Mouse (Mus musculus) cerebellum, adult 9-10 months (tissue): ENCODE data around the gene Trpm1.
"Not testable (repeated sequence)": the region's sequence is repeated elsewhere in the genome, so short reads cannot be mapped to it uniquely, and the experiment has no call there.

Source experiments
- DNase-seq: peaks from one replicate; pipeline ENCODE4 v3.0.0; 2022

The Trpm1 gene

DNA sequence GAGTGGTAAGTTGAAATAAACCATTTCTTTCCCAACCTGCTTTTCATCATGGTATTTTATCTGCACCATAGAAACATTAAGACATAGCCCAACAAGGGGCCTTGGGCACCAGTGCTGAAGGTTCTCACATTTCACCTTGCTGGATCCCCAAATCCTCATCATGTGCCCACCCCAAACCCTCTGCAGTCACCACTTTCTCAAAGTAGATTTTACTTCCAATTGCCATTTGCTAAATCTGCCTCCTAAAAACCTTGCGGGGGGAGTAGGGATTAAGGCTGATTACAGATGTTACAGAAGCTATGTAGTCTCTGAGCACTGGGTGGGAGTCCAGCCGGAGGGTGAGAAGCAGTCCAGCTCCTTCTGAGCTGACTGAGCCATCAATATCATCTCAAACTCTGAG lies at the start of gene Trpm1:
TSS of gene Trpm1 (plus strand) at position 301 of the 400 bp plus-strand sequence.
- DNase-seq: no peak

DNA sequence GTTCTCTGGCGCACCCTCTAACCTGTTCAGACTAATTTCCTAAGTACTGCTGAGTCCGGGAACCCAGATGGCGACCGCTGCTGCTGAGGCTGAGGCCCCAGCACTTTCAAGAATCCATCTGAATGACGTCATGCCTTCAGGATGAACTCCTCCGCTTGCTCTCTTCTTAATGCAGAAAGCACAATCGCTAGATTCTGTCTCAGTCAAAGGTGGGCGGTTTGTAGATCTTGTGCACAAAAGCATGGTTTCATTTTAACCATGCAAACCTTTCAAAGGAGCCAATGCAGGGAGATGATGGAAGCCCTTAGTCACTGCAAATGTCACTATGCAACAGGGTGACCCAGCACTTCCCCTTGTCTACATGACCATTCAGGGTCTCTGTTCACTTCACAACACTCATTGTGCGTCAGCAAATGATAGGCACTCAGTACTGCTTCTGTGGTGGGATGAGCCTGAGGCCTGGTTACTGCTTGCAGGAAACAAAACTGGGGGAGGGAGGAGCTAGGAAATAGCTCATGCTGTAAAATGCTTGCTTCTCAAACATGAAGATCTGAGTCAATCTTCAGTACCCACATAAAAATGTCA lies 31.4 kb upstream of the Trpm1 start:
- no peak for DNase-seq

DNA sequence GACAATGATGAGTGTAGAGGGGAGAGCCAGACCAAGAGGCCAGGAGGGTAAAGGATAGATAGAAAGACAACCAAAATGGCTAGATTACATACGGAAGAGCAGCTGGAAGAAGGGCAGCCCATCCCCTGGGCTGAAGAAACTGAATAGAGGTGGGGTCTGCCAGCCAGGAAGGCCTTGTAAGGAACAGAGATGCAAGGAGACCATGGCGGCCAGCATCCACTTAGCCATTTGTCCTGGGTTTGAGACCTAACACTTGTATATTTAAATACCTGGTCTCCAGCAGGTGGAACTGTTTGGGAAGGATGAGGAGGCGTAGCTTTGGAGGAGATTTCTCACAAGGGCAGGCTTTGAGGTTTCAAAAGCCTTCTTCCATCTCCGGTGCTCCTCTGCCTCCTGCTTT lies 29.9 kb upstream of the Trpm1 start:
- no peak for DNase-seq

DNA sequence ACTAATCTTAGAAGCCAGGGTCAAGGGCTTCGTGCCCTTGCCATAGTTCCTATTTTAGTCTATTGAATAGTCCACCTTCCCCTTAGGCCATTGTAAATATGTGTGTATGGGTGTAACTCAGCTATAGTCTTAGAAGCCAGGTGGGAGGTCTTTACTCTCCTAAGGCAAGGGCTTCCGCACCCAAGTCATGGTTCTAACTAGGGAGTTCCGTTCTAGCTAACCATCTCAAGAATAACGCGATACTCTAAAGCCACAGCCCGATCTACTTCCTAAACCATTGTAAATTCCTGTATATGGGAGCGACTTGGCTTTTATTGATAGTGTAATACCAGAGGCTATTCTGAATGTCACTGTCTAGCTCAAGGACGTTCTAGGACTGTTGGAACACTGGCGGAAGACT lies 27.6 kb upstream of the Trpm1 start:
- not testable (repeated sequence) for DNase-seq

DNA sequence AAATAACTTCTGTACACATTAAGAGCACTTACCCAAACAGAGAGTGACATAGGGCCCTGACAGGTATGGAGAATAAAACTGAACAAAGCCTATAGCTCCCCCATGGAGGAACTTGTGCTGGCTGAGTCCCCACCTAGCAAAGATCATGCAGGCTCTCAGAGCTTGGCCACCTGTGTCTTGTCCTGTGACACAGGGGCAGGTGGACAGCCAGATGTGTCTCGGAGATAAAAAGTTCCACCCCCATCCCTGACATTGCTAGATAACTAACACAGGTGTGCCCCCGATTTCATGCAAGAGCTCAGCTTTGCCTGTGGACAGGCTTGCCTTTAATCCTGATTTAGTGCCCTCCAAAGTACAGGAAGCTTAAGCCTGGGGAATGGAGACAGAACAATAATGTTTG lies 13.8 kb upstream of the Trpm1 start:
- DNase-seq: no peak

DNA sequence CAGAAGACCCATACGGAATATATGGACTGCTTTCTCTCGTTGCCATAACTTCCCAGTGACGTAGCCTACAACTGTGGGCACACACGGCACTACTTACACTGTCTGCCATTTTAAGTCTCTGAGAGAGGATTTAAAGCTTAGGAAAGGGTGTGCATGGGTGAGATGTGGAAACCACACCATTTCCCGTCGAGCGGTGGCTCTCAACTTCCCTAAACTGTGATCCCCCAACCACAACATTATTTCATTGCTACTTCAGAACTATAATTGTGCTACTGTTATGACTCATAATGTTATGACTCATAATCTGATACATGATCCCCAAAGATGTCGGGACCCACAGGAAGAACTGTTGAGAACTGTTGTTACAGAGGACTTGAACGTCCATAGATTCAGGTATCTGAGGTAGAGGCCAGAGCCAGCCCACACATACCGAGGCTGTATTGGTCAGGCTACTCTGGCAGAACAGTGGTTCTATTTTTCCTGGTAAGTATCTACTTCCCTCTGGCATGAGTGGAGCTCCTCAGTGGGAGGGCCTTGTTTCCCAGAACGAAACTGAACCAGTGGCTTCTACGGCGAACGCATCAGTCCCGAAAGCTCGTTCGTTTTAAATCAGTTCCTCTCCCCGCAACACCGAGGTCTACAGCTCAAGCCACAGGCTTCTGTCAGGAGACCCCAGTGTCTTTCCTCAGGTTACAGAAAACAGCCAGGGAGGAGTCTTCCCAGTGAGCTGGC lies 12.2 kb upstream of the Trpm1 start:
- DNase-seq: no peak

DNA sequence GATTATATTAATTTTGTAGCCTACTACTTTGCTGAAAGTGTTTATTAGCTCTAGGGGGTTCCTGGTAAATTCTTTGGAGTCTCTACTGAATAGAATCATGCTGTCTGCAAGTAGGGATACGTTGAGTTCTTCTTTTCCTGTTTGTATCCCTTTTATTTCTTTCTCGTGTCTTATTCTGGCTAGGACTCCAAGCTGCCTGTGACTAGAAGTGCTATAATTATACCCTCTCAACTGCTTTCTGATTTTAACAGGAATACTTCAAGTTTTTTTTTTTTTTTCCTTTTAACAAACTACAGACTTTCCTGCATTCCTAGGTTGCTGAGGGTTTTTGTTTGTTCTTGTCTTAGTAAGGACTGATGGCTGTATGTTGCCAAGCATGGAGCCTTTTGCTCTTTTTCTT lies 4.3 kb upstream of the Trpm1 start:
- no peak for DNase-seq

DNA sequence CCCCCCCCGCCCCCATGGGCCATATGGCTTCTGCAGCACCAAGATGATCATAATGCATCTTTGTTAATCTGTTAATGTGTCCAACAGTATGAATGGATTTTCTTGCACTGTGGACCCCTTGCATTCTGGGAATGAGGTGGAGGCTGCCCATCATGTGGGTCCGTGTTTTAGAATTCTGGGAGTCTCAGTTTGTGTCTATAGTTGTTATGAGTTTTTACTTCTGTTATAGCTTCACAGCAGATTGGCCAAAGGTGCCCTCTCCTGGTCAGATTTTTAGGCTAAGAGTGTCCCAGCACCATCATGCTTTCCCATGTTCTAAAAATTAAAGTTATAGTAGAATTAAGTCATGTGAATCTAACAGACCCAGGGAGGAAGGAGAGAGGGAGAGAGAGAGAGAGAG lies 3.9 kb upstream of the Trpm1 start:
- no peak for DNase-seq

DNA sequence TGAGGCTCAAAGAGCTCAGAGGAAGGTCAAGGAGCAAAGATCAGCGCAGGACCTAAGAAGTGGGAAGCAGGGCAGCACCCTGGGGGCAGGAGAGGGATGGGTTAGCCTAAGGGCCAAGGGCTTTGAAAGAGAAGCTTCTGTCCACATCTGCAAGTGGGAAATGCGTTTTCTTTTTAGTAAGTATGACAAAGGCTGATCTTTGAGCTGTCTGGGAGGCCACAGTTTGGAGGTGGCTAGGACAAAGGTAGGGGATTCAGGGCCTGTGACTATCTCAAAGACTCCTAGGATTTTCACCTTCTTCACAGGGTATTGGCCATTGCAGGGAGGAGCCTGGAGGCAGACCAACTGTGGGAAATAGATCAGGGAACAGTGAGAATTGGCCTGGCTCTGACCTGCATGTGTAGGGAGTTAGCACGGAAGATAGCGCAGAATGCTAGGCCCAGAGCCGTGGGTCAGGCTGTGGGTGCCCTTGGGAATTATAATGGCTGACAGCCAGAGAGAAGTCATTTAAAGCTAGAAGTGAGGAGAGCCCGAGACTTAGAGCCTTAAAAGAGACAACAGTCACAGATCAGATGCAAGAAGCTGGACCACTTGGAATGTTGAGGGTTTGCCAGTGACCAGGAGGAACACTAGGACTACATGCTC lies 3.1 kb upstream of the Trpm1 start:
- DNase-seq: no peak

DNA sequence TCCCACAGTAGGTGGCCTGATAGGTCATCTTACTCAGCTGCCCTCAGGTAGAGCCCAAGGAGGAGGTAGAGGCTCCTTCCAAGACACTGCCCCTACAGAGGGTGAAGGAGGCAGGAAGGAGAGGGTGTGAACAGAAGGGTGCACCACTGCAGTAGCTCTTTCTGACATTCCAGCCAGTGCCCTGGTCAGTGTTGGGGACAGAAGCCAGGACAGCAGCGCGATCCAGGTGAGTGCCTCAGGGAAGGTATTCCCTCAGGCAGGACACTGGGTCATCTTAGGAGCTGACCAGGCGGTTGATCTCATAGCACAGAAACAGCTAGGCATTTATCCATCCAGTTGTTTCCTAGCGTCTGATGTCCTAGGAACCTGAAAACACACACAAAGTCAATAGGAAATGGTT lies 1.6 kb downstream of the Trpm1 start:
- no peak for DNase-seq

DNA sequence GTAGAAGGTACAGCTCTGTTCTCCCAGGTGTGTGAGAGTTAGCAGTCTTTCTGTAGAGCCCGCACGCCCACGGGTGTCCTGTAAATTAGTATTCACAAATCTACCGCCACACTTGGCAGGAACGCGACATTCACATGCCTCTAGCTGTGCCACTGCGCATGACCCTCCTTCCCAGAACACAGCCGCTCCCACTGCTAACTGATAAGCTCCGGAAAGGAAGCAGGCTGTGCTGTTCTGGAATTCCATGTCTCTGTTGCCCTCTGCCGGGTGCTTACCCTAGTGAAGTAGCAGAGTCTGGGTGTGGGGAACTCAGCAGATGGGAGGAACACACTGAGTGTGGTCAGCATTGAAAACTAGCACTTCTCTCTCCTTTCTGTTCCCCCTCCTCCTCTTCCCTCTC lies 2.1 kb downstream of the Trpm1 start:
- DNase-seq: peak; percentile 91

DNA sequence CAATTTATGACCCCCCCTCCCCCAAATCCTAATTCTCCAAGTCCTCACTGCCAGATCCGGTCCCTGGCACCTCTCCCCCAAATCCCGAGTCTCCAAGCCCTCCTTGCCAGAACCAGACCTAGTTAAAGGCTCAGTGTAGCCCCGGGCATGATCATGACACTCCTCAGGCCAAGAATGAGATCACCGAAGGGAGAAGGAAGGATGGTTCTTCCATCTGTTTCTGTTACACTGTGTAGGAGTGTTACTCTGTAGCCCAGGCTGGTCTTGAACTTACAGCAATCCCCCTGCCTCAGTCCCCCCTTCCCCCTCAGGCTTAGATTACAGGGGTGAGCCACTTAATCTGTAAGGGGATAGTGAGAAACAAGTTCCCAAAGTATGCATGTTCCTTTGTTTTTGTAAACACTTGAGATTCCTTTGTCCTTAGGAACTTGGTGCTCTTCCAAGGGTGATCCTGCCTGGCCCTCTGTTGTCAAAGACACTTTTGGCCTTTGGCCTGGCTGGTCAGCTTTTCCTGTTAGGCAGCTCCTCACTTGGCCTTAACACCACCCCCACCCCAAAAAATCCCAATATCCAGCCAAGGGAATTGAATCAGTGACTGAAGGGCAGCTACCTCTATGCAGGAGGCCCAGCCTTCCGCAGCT lies 2.8 kb downstream of the Trpm1 start:
- peak; percentile 71 for DNase-seq

DNA sequence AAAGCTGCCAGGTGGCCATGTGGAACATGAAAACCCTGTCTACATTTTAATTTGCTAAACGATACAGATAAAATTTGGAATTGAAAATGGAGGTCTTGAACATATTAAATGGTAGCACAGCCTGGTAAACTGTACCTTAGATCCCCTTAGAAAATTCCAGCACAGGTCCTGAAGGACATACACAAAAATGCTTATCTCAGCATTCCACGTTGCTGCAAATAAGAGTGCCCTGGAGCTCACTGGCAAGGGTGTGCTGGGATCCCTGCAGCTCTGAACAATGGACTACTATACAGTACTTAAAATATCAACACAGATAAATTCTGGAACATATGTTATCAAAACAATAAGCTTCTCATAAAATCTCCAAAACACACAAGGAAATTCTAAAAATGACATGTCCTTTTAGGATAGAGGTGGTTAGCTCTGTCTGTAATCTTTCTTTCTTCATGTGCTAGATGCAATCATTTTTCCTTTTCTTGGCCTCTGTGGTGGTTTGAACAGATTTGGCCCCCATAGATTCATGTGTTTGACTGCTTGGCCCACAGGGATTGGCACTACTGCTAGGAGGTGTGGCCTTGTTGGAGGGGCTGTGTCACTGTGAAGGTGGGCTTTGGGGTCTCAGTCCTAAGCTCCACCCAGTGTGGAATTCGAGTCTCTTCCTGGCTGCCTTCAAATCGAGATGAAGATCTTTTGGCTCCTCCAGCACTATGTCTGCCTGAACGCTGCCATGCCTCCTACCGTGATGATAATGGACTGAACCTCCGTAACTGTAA lies 3.5 kb downstream of the Trpm1 start:
- DNase-seq: no peak

DNA sequence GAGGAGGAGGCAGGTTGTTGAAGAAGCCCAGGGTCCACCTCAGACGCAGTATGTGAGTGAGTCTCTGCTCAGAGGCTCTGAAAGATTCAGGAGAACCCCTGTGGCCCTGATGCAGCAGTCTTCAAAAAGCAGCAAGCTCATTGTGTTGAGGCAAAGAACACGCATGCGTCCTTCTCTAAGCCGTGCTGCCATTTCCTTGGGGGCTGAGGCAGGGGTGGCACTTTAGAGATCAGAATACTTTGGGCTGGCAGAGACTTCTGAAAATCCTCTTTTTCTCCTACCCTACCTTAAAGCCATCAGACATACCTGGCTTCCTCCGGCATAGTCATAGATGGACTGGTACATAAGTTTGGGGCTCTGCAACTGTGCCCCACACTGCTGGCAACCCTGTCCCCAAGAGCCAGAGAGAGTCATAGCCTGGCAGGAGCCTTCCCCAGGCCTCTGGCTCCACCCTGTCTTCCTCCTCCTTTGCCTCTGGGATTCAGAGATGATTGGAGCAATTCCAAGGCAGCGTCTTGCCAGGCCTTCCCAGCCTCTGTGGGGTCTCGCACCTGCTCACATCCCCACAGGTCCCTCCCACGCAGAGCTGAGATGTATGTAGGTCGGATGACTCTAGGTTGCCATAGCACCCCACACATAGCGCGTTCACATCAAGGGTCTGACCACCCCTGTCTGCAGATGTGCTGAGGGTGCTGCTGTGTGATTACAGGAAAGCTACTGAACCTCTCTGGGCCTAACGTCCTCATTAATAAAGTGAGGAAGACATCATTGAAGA lies 4.8 kb downstream of the Trpm1 start:
- DNase-seq: no peak

DNA sequence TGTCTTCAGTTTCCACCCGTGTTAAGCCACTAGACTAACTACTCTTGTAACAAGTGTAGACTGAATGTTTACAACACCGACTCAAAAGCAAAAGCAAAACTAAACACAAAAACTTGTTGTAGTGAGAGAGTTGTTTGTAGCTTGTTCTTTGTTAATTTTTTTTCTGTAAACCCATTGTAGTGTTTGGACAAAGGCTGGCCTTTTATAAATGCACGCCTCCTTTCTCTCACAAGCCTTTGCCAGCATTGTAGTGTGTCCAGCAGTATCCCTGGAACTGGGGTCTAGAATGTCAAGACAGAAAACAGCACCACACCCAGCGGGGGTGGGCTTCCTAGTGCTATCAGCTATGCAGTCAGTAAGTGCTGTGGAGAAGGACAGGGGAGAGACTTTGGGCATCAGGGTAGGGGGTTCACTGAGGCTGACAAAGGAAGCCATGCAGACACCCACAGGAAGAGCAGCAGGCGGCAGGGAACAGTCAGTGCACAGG lies 5.5 kb downstream of the Trpm1 start:
- no peak for DNase-seq

DNA sequence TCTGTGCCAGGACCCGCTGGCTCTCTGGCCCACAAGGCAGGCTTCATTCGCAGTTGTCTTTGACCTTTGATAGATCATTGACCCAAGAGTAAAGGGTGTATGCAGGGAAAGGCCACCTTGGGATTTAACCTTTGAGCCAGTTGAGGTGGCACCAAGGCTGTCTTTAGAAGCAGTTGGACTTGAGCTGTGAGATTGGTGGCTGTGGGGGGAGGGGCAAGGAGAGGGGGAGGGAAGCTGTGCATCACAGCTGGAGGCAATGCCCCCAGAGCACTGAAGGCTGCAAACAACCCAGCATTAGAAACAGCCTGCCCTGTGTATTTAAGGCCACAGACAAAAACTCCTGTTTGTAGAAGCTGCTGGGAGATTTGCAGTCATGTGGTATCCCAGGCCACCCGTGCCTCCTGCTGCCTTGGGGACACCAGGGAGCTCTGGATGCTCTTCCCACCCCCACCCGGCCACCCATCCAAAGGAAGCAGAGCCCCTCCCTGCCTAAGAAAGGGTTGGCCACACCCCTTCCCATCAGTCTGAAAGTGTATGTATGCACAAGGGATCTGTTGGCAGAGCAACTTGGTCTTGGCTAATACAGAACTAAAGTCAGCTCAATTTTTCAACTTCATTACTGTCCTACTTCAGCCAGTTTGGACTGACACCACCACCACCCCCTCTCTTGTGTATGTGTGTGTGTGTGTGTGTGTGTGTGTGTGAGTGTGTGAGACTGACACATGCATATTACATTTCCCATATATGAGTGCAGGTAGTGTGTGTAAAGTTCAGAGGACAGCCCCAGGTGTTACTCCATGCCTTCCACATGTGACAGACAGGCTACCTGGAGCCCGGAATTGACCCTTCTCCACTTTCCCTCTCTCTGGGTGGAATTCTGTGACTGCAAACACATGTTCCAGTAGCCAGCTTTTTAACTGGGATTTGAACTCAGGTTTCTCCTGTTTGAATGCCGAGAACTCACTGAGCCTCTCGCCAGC lies 6.3 kb downstream of the Trpm1 start:
- no peak for DNase-seq

DNA sequence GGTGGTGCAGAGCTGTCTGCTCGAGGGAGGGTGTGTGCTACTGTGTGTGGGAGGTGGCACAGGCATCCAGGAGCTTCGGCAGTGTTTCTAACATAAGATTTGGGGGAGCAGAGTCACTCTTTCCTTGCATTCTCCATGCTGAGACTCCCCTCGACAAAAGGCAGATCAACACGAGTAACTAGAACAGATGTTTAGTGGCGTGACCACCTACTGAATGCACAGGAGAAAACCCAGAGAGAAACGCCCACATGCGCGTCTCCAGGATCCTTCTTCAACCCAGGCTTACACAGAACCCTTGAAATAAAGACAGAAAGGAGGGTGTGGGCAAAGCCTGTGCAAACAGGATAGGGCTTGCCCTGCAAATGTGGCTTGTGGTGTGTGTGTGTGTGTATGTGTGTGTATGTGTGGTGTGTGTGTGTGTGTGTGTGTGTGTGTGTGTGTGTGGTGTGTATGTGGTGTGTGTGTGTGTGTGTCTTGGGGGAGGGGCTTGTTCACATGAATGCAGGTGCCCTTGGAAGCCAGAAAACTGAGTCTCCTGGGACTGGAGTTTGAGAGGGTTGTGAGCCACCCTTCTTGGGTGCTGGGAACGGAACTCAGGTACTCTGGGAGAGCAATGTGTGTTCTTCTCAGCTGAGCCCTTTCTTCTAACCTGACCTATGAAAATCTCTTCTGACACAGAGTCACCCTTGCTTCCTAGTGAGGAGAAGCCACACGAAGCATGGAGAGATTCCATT lies 7.3 kb downstream of the Trpm1 start:
- no peak for DNase-seq

DNA sequence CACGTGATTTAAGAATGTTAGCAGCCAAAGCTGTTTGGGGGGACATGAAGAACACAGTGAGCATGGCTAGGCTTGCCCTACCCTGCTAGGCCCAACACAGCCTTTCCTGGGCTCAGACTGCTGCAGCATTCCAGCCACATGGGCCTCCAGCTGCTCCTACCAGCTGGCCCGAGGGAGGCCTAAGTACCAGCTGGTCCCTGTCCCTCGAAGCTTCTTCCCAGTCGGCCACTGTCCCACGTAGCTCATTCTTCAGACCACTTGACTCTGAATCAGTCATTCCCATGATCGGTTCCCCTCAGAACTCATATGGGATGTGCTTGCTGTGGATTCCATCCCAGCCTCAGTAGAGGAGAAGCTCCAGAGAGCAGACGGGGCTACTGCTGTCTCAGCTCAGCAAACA lies 8.4 kb downstream of the Trpm1 start:
- no peak for DNase-seq

DNA sequence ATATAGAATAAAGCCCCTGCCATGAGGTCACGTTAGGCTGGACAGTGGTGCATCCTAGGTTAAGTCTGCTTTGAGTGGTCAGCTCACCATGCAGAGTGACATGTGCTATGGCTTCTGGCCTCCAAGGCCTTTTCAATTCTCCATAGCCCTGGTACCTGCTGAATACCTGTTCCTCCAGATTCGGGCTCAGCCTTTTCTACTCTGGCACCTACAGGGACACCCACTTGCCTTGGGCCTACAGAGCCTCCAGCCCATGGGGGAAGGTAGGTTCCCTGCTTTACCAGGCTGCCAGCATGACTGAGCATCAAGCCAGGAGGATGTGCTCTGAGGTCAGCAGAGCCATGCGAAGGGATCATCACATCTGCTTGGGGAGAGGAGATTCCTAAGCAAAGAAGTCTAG lies 9.5 kb downstream of the Trpm1 start:
- DNase-seq: no peak

DNA sequence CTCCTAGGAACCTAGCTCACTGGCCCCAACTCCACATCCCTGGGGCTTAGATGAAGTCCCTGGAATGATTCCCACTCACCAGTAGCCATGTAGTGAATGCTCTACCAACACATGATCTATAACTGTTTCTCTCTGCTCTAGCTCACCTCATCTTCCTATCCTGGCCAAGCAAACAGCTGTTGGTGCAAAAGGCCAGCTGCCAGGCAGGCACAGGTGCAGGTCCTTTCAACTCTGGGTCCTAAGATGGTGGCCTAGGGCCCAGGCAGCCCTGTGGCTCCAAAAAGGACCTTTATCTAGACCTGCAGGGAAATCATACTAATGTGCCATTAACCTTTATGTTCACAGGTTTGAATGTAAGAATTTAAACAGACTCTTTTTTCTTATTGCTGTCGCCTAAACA lies 10.3 kb downstream of the Trpm1 start:
- DNase-seq: no peak
